Mouse (Mus musculus) urinary bladder, postnatal 10 days (tissue): ENCODE measurements at regions not wholly inside any gene's neighbourhood (a gene's known extent, or its start where the extent isn't known, plus 50 kb on each side); places are given as distances from the start of the nearest gene placed in this dataset.

ENCODE experiments used
- DNase-seq: peaks from one replicate; pipeline ENCODE4 v3.0.0; 2022; ENCODE audit warnings: low spot score

DNA sequence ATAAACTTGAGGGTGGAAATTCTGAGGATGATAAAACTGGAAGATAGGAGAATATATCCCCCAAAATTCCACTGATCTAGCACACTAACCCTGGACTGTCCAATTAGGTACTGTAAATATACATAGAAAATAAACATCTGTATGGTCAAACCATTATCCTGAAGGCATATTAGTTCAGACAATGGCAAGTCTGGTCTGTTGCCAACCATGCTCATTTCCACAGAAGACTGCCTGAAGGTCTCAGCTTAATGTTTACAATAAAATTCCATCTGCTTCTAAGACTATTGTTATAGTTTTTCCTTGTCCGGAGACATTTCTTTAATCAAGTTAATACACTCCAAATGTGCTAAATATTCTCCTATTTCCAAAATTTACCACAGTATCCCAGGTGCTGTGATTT, 441.2 kb downstream of the Sorl1 start:
- no peak for DNase-seq

DNA sequence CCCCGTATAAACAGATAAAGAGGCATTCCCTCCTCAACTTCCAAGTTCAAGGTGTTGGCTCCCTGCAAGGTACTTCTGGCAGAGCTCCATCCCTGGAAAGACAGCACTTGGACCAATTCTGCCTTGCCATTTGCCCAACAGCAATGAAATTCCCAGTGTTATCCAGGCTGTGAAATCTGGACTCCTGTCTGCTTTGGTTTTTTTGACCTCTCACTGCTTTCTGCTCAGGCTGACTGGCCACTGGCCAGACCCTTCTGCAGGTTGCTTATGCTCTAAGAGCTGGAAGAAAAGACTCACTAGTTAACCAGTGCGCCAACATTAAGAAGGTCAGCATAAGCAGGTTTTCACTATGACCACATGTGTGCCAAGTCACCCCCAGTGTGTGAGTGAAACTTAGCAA, 448.4 kb downstream of the Sorl1 start:
- DNase-seq: no peak

GRCm38 (mm10) chr9:41672958-41673357, 451.1 kb downstream of the Sorl1 start:
- no peak for DNase-seq

DNA sequence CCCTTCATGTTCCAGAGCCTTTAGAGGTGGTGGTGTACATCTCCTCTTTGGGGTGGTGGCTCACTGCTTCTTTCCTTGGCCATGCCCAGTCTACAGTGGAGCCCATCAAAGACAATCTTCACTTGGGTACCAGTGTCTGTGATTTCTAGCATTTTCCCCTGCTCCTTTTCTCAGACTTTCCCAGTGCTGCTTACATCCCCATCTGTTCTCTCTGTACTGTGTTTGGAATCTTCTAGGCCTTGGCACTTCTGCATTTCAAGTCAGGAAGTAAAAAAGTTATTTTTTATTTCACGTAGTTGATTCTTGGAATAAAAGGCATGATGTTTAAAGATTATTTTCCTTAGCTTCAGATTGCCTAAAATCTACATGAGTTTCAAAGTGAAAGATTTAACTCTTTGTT, 455.4 kb downstream of the Sorl1 start:
- DNase-seq: no peak

DNA sequence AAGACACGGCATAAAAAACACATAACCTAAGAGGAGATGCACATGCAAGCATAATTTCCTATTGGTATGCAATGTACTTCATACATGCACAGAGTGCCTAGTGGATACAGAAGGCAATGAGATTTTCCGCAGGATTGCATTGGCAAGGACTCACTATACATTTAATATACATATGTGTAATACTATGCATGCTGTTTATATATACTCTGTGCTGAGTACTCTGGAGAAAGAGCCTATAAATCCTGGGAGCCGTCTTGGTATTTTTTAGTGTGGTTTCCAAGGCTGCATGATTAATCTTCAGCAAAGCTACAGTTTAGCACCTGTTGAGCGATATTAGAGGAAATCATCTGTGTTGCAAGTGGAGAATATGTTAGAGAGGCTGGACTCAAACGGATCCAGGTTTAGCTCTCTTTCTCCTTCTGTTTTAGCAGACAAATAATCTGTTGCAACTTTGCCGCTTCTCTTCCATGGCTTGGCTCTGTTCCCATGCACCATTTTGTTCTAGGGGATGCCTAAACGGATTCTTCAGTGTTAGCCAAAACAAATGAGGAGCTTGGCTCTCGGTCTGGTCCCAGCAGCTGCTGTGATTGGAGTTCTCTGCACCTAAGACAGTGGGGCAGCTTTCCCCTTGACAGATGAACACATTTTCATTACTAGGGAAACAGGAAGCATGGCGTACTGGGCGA, 459.0 kb downstream of the Sorl1 start:
- no peak for DNase-seq

DNA sequence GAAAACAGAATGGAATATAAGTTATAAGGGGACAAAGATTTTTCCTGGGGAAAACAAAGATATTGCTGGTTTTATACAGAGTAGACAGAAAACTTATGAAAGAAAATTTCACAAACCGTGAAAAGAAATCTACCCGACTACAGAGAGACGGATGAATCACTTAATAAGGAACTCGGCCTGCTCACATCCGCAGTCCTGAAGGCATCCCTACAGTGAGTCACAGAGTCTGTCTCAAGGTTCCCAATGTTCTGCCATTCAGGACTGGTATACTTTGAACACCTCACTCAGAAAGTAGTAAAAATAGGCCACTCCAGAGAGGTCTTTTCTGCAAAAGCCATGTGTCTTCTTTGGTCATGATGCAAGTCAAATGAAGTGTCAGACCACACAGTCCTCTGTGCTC, 463.5 kb downstream of the Sorl1 start:
- DNase-seq: no peak

- no peak for DNase-seq
Observed at GRCm38 (mm10) chr9:41660011-41660410, 464.1 kb downstream of the Sorl1 start.

DNA sequence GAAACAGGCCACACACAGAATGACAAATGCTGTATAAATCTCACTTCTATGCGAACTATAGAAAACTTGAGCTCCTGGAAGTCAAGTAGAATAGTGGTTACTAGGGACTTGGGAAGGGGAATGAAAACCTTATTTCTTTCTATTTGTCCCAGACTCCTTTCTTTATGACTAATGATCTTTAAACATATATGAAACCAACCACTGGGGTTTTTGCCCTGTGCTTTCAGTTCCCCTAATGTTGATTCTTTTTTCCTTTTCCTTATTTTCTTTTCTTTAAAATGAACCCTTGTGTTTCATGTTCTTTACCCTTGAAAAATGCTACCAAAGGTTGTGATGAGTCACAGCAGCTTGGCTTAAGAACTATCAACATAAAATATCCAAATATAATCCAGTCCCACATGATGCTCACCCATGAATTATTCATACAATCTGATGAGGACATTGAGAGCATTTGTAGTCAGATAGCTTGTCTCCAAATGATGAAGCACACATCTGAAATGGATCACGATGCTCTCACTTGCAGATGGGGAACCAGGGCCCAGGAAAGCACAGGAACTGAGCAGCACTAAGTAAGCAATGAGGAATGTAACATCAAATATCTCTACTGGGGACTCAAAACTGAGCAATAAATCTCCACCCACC, 470.2 kb upstream of the Ubash3b start:
- no peak for DNase-seq

DNA sequence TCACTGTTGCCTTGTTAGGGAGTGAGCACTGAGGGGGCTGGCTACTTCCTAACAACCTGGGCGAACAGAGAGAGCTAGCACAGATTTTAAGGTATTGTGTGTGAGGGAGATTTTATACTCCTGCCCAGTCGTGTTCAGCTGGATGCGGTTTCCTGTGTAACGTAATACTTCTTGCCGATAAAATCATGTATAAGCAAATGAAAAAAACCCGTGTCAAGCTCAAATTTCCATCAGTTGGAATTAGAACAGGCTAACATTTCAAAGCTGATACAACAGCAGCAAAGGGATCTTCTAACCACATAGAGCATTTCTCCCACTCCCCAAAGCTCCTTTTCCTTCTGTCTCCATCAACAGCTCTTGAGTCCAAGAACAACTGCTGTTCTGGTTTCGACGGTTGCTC, 459.8 kb upstream of the Ubash3b start:
- no peak for DNase-seq

- no peak for DNase-seq
Observed at GRCm38 (mm10) chr9:41614002-41614401, 452.5 kb upstream of the Ubash3b start.

- DNase-seq: no peak
Observed at GRCm38 (mm10) chr9:41612802-41613550, 451.5 kb upstream of the Ubash3b start.

DNA sequence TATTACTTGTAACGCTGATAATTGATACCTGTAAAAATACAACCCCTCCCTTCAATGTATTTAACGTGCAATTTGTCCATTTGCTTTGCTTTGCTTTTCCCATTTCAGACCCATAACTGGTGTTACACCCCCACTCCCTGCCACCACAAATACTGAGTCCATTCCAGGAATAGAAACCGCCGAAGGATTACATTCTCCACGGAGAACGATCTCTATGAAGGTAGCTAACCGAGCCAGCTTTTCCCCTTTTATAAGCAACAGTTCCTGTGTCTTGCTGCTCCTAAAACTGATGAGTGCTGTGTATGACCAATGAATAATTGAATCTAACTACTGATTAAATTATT, 450.9 kb upstream of the Ubash3b start:
- DNase-seq: no peak

DNA sequence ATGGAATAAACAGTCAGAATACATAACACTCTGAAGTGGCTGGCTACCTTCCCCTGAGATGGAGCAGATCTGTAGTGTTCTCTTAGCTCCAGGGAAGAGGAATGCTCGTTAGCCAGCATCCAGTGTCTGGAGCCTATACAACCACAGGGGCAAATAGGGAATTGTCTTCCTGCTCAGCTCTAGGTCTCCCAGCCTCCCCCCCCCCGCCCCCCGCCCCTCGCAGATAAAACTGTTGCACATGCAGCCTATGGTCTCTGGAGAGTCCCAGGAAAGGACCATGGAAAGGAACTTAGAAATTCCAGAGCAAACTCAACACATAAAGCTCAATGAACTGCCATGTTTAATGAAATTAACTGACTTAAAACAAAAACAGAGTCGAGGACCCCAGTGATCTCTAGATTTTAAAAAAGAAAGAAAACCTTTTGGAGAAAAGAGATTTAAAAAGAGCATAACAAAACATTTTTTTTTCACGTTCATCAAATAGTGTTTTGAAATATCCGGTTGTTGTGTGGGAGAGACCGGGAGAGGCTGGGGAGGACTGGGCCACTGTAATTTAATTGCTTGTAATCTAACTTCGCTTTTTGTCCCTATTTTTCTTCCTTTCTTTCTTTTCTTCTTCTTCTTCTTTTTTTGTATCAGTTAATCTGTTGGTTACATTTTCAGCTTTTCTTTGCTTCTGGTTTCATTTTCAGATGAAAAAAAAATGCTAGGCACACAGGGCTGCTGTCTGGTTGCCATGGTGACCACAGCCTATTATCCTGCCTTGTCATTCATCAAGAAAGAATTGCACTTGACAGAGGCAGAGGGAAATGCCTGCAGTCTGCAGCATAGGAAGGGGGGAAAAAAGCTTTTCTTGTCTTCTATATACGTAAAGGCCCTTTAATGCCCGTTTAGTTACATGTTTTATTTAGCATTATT, 450.3 kb upstream of the Ubash3b start:
- DNase-seq: no peak

DNA sequence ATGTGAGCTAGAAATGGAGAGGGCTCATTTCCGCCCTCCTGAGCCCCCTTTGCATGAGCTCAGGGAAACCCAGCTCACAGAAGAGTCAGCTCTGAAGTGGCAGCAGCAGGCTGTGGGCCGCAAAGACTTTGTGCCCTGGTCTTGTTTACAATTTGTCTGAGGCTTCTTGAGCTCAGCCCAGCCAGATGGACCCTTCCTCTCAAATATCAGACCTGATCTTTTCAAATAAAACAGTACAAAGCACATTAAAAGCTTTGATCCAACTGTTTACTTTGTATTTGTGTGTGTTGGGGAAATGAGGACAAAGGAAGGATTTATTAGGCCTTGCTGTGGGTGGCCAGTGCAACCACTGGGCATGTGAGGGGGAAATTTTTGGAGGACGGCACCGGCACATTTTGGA, 448.9 kb upstream of the Ubash3b start:
- no peak for DNase-seq

DNA sequence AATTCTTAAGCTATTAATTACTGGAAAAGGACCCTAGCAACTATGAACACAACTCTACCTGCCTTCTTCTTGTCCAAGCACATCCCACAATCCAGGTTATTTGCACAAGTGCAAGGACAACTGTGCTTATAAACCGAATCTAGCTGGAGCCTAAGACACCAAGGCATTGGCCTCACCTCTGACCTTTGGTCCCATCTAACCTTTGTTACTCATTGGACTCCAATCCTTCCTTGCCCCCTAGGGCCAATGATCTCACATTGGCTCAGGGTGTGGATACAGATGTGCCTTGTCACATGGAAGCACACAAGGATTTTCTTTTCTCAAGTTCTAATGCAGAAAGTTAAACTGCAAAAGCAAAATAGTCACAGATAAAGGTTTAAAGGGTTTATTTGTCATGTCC, 444.6 kb upstream of the Ubash3b start:
- DNase-seq: no peak

DNA sequence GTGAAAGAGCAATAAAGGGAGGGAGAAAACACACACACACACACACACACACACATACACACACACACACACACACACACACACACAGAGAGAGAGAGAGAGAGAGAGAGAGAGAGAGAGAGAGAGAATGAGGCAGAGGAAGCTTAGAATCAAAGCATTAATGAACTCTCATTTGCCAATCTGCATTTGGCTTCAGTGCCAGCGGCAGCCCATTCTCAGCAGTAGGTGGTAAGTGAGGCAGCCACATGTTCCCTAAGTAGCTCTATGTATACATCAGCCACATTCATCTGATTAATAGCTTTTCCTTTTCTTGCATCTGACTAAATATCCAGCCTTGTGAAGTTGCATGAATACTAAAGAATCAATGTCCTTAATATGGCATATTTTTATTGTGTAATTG, 443.4 kb upstream of the Ubash3b start:
- DNase-seq: no peak

DNA sequence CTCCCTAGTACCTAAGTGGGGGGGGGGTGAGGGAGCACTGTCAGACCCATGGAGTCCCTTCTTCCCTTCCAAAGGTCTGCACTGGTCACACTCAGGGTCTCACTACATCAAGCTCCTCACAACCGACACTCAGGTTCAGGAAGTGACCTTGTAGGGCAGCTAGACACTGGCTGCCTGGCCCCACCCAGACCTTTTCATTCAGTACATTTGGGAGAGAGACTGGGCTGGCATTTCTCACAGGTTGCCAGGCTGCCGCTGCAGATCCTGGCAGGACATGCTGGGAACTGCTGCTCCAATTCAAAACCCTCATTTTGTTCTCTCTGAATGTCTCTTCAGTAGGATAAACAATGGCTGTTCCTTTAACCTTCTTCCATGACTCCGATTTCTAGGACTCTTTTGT, 439.3 kb upstream of the Ubash3b start:
- DNase-seq: no peak

DNA sequence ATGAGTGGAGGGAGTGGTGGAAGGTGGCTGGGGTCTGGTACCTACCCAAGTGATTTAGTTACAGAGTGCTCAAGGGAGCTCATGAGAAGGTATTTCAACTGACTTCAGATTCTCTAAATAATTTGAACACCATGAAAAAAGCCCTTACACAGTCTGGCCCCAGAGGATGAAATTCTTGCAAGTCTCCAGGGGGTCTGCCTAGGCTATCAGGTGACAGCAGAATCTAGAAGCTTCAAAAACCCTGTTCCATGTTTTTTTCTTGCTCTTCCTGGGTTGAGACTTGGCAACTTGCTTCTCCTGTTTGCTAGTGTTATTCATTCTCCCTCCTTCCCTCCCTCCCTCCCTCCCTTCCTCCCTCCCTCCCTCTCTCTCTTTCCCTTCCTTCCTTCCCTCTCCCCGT, 438.4 kb upstream of the Ubash3b start:
- no peak for DNase-seq

DNA sequence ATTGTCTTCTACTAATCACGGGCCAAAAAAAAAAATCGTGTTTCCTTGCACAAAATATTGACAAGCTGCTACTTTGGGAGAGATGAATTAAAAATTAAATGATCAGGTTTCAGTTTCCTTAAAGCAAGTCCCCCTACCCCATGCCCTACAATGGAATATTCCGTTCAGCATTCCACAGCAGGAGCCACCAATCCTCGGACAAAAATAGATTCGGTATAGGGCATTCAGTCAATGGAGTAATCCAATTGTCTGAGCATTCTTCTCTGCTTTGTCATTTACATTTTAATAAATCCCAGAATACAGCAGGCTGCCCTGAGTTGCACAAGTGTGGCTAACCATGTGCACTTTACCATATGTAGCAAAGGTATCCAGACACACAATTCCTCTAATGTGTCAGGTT, 434.3 kb upstream of the Ubash3b start:
- no peak for DNase-seq

GRCm38 (mm10) chr9:41593998-41594397, 432.5 kb upstream of the Ubash3b start:
- DNase-seq: no peak

DNA sequence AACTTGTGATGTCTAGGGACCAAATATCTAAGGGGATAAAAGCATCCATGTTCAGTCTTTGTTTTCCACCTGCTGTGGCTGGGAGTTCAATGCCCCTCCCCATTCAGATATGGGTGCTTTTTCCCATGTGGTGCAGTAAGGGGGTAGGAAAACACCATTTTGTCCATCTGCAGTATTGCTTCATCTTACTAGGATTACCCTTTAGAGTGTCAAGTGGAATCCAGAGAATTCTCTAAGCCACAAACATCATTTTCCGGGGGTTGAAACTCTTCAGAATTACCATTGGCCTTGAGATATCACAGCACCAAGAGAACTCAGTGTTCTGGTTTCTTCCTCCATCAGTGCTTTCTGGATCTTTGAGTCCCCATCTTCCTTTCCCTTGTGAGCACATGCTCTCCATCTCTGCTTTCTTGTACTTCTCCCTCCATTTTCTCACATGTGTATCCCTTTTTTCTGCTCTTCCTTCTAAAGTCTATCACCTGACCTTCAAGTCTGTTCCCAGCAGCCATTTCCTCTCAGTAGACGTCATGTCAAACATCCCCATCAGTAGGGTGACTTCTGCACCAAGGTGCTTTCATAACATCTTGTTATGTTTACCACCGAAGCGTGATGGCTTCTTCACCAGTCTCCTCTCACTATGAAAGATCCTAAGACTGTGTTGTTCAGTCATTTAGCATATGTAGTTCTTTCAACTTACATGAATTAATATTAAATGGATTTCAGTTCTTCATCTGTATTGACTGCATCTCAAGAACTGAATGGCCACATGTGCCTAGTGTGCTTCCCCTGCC, 431.6 kb upstream of the Ubash3b start:
- no peak for DNase-seq

GRCm38 (mm10) chr9:41592101-41592500, 430.6 kb upstream of the Ubash3b start:
- no peak for DNase-seq
